Mouse (Mus musculus) lung, postnatal 0 days (tissue): Measurements from ENCODE around the gene Cacna2d3. TPM values are rescaled to one million over a fixed set of nuclear protein-coding genes. Genes with fewer than 3 reads are reported as not detected.

Source experiments
- ATAC-seq: fragments of 200-750 bp; cut with Nextera tagmentation; 2 replicates; pipeline ENCODE4 v1.8.0; 2017; ENCODE audit warnings: moderate library complexity
- DNase-seq: peaks from one replicate; pipeline ENCODE4 v3.0.0-alpha.2; 2016; ENCODE audit warnings: low spot score
- H3K27ac ChIP-seq: fragments of 300-500 bp; sonication (generic); 2 replicates; pipeline ENCODE4 v1.5.1; 2014; ENCODE audit warnings: antibody characterized with exemption, mild to moderate bottlenecking, low read length, mixed read lengths
- H3K27me3 ChIP-seq: fragments of 300-500 bp; sonication (generic); replicated peaks from 2 replicates; pipeline ENCODE4 v1.6.1; 2014; ENCODE audit warnings: low read length, mixed read lengths; ENCODE audit not compliant: insufficient read depth
- H3K36me3 ChIP-seq: fragments of 300-500 bp; sonication (generic); 2 replicates; pipeline ENCODE4 v1.6.1; 2014; ENCODE audit warnings: low read length, mixed read lengths; ENCODE audit not compliant: insufficient read depth
- H3K4me1 ChIP-seq: fragments of 300-500 bp; sonication (generic); 2 replicates; pipeline ENCODE4 v1.6.1; 2014; ENCODE audit warnings: antibody characterized with exemption, low read depth, low read length, mixed read lengths; ENCODE audit not compliant: insufficient read depth
- H3K4me2 ChIP-seq: fragments of 300-500 bp; sonication (generic); replicated peaks from 2 replicates; pipeline ENCODE4 v1.6.1; 2014; ENCODE audit warnings: low read depth, mild to moderate bottlenecking, low read length, moderate library complexity, mixed read lengths
- H3K4me3 ChIP-seq: fragments of 300-500 bp; sonication (generic); 2 replicates; pipeline ENCODE4 v1.5.1; 2014; ENCODE audit warnings: low read depth, low read length
- H3K9ac ChIP-seq: fragments of 300-500 bp; sonication (generic); replicated peaks from 2 replicates; pipeline ENCODE4 v1.6.1; 2014; ENCODE audit warnings: low read depth, mild to moderate bottlenecking
- H3K9me3 ChIP-seq: fragments of 300-500 bp; sonication (generic); 2 replicates; pipeline ENCODE4 v1.6.1; 2016; ENCODE audit warnings: low read length, mixed read lengths
- CTCF ChIP-seq: IDR thresholded peaks from 2 replicates; pipeline ENCODE4 v1.5.1; 2016; ENCODE audit warnings: antibody characterized with exemption, mild to moderate bottlenecking
- EP300 ChIP-seq: IDR thresholded peaks from 2 replicates; pipeline ENCODE4 v1.6.1; 2016; ENCODE audit warnings: antibody characterized with exemption, mild to moderate bottlenecking, control low read depth
- WGBS: fragments of 180-500 bp; shearing (Covaris S2); extraction: QIAGEN DNeasy Blood & Tissue Kit; methylation state at CpG from one replicate; pipeline ENCODE4 v1.1.7; 2014; 5-methylcytosine and 5-hydroxymethylcytosine counted together
- polyA plus RNA-seq: library from polyadenylated mRNA; unstranded; fragments of >200 nt; fragmentation: Nextera tagmentation; extraction: Ambion mirVana; gene quantifications from 2 replicates; pipeline ENCODE4 v1.2.1, GENCODE M21; 2015

The Cacna2d3 gene
- polyA plus RNA-seq, 1 experiment from 2014 or later: 0.50 TPM

GRCm38 (mm10) chr14:29223012-29223411 is 498.7 kb downstream of the Cacna2d3 start:
- no peaks in the 10 kb centered on the region for H3K4me1 ChIP-seq
- no peak overlapping the region for H3K9ac ChIP-seq
- ATAC-seq (no peak), DNase-seq (no peak)
- H3K9me3 ChIP-seq: no peaks in the 10 kb centered on the region
- H3K27ac ChIP-seq: no peak overlapping the region
- no peak overlapping the region for H3K4me2 ChIP-seq
- H3K36me3 ChIP-seq: no peaks in the 10 kb centered on the region
- H3K4me3 ChIP-seq: no peak overlapping the region
- H3K27me3 ChIP-seq: no peaks in the 10 kb centered on the region
- whole genome bisulfite sequencing: 76% methylated on average over 1 of the region's 1 CpGs
- TF ChIP-seq EP300: no peak
- TF ChIP-seq CTCF: no peak

- no peak for DNase-seq
- WGBS: 70% methylated on average over 4 of the region's 4 CpGs
- Histone ChIP-seq H3K4me3 (no peak overlapping the region), H3K36me3 (no peaks in the 10 kb centered on the region), H3K4me2 (no peak overlapping the region), H3K27me3 (no peaks in the 10 kb centered on the region), H3K9ac (no peak overlapping the region), H3K4me1 (no peaks in the 10 kb centered on the region), H3K27ac (no peak overlapping the region), H3K9me3 (no peaks in the 10 kb centered on the region)
- TF ChIP-seq CTCF (no peak), EP300 (no peak)
- no peak for ATAC-seq
Measured at GRCm38 (mm10) chr14:29222191-29222882, 499.3 kb downstream of the Cacna2d3 start.

GRCm38 (mm10) chr14:29216106-29216505 is 505.6 kb downstream of the Cacna2d3 start:
- WGBS: 86% methylated on average over 1 of the region's 1 CpGs
- ATAC-seq (no peak), DNase-seq (no peak)
- Histone ChIP-seq H3K4me3 (no peak overlapping the region), H3K4me1 (no peaks in the 10 kb centered on the region), H3K4me2 (no peak overlapping the region), H3K27ac (no peak overlapping the region), H3K9me3 (no peaks in the 10 kb centered on the region), H3K27me3 (no peaks in the 10 kb centered on the region), H3K36me3 (no peaks in the 10 kb centered on the region), H3K9ac (no peak overlapping the region)
- TF ChIP-seq CTCF (no peak), EP300 (no peak)

GRCm38 (mm10) chr14:29204967-29205268 is 516.7 kb downstream of the Cacna2d3 start:
- Histone ChIP-seq H3K4me3 (no peak overlapping the region), H3K27me3 (no peaks in the 10 kb centered on the region), H3K4me2 (no peak overlapping the region), H3K9ac (no peak overlapping the region), H3K4me1 (no peaks in the 10 kb centered on the region), H3K9me3 (no peaks in the 10 kb centered on the region), H3K27ac (no peak overlapping the region), H3K36me3 (no peaks in the 10 kb centered on the region)
- WGBS: 62% methylated on average over 1 of the region's 1 CpGs
- TF ChIP-seq CTCF (no peak), EP300 (no peak)
- ATAC-seq (no peak), DNase-seq (no peak)

- H3K4me1 ChIP-seq: no peaks in the 10 kb centered on the region
- no peak overlapping the region for H3K4me3 ChIP-seq
- no peaks in the 10 kb centered on the region for H3K27me3 ChIP-seq
- H3K9ac ChIP-seq: no peak overlapping the region
- no peak for TF ChIP-seq CTCF
- TF ChIP-seq EP300: no peak
- no peak overlapping the region for H3K27ac ChIP-seq
- no peak for ATAC-seq
- 72% methylated on average over 10 of the region's 10 CpGs for WGBS
- no peaks in the 10 kb centered on the region for H3K9me3 ChIP-seq
- no peak overlapping the region for H3K4me2 ChIP-seq
- DNase-seq: no peak
- no peaks in the 10 kb centered on the region for H3K36me3 ChIP-seq
Measured at GRCm38 (mm10) chr14:29204236-29204966, 517.3 kb downstream of the Cacna2d3 start.

- no peaks in the 10 kb centered on the region for H3K36me3 ChIP-seq
- H3K9me3 ChIP-seq: no peaks in the 10 kb centered on the region
- DNase-seq (no peak), ATAC-seq (no peak)
- no peak for TF ChIP-seq CTCF
- TF ChIP-seq EP300: no peak
- no peak overlapping the region for H3K4me2 ChIP-seq
- no peaks in the 10 kb centered on the region for H3K4me1 ChIP-seq
- H3K27me3 ChIP-seq: no peaks in the 10 kb centered on the region
- no peak overlapping the region for H3K4me3 ChIP-seq
- H3K9ac ChIP-seq: no peak overlapping the region
- no peak overlapping the region for H3K27ac ChIP-seq
Measured at GRCm38 (mm10) chr14:29196171-29196570, 525.5 kb downstream of the Cacna2d3 start.
